Mouse (Mus musculus) kidney, postnatal 0 days (tissue): ENCODE data around the gene Efcc1. TPM values are rescaled to one million over a fixed set of nuclear protein-coding genes. Genes with fewer than 3 reads are reported as not detected.

Experiments
- ATAC-seq: fragments of 200-750 bp; cut with Nextera tagmentation; replicated peaks from 2 replicates; pipeline ENCODE4 v1.8.0; 2017; ENCODE audit warnings: low read depth, moderate number of reproducible peaks, moderate TSS enrichment, moderate library complexity; ENCODE audit not compliant: low FRiP score
- DNase-seq: peaks from one replicate; pipeline ENCODE4 v3.0.0-alpha.2; 2016; ENCODE audit warnings: low spot score
- H3K27ac ChIP-seq: fragments of 300-500 bp; sonication (generic); 2 replicates; pipeline ENCODE4 v1.5.1; 2014; ENCODE audit warnings: mild to moderate bottlenecking
- H3K27me3 ChIP-seq: fragments of 300-500 bp; sonication (generic); 2 replicates; pipeline ENCODE4 v1.6.1; 2014; ENCODE audit warnings: low read length, mixed read lengths; ENCODE audit not compliant: insufficient read depth
- H3K36me3 ChIP-seq: fragments of 300-500 bp; sonication (generic); 2 replicates; pipeline ENCODE4 v1.6.1; 2014; ENCODE audit warnings: low read length, mixed read lengths; ENCODE audit not compliant: insufficient read depth
- H3K4me1 ChIP-seq: fragments of 300-500 bp; sonication (generic); replicated peaks from 2 replicates; pipeline ENCODE4 v1.6.1; 2014; ENCODE audit warnings: antibody characterized with exemption, low read length, mixed read lengths; ENCODE audit not compliant: insufficient read depth
- H3K4me2 ChIP-seq: fragments of 300-500 bp; sonication (generic); 2 replicates; pipeline ENCODE4 v1.6.1; 2014; ENCODE audit warnings: mild to moderate bottlenecking, low read length, moderate library complexity, mixed read lengths
- H3K4me3 ChIP-seq: fragments of 300-500 bp; sonication (generic); replicated peaks from 2 replicates; pipeline ENCODE4 v1.5.1; 2014; ENCODE audit warnings: low read depth, low read length
- H3K9ac ChIP-seq: fragments of 300-500 bp; sonication (generic); 2 replicates; pipeline ENCODE4 v1.6.1; 2014; ENCODE audit warnings: low read depth, low read length
- H3K9me3 ChIP-seq: fragments of 300-500 bp; sonication (generic); replicated peaks from 2 replicates; pipeline ENCODE4 v1.6.1; 2016; ENCODE audit warnings: low read length, inconsistent platforms, mixed read lengths
- CTCF ChIP-seq: IDR thresholded peaks from 2 replicates; pipeline ENCODE4 v1.5.1; 2016; ENCODE audit warnings: antibody characterized with exemption, low read depth, mild to moderate bottlenecking, moderate library complexity
- WGBS: fragments of 180-500 bp; shearing (Covaris S2); extraction: QIAGEN DNeasy Blood & Tissue Kit; methylation state at CpG from one replicate; pipeline ENCODE4 v1.1.7; 2014; 5-methylcytosine and 5-hydroxymethylcytosine counted together
- polyA plus RNA-seq: library from polyadenylated mRNA; unstranded; fragments of >200 nt; fragmentation: Nextera tagmentation; extraction: Ambion mirVana; gene quantifications from 2 replicates; pipeline ENCODE4 v1.2.1, GENCODE M21; 2015

Efcc1 gene
- polyA plus RNA-seq, 1 experiment from 2014 or later, result 2.0 TPM

DNA sequence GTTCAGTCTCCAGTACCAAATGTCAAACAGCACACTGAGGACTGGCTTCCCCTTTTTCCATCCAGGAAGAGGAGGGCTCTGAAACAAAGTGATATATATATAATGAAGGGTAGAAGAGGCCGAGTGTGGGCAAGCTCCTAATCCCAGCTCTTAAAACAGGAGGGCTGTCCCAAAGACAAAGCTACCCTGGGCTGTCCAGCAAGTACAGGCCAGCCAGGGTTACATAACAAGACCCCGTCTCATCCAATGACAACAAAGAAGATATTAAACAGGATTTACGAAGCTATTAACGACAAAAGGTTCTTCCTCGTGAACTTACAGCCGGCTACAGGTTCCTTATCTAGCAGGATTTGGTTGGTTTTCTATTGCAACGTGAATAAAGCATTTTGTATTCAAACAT lies 74.2 kb downstream of the Efcc1 start:
- TF ChIP-seq CTCF, result no peak
- Histone ChIP-seq H3K4me2 (no peak overlapping the region), H3K4me3 (no peak overlapping the region), H3K4me1 (peaks cover 5% of the 10 kb centered on the region), H3K9me3 (no peaks in the 10 kb centered on the region), H3K27ac (no peak overlapping the region), H3K36me3 (0 out of 2 replicates have a peak, but pooled peaks cover 2% of the 10 kb centered on the region), H3K9ac (no peak overlapping the region), H3K27me3 (no peaks in the 10 kb centered on the region)
- ATAC-seq (no peak), DNase-seq (no peak)
- WGBS, result 57% methylated on average over 7 of the region's 7 CpGs

DNA sequence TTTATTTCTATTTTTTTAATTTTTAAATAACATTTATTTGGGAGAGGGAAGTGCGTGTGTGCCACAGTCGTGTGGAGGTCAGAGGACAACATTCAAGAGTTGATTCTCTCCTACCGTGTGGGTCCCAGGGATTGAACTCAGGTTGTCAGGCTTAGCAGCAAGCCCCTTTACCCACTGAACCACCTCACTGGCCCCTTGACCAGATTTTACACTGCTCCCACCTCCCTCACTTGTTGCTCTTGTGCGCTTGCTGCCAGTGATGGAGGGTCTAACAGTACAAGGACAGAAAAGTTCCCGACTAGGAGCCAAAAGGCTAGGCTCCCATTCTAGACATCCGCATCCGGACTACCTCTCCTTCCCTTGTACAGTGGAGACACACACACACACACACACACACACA lies 74.8 kb downstream of the Efcc1 start:
- Histone ChIP-seq H3K4me2 (no peak overlapping the region), H3K27me3 (no peaks in the 10 kb centered on the region), H3K9me3 (no peaks in the 10 kb centered on the region), H3K27ac (no peak overlapping the region), H3K4me3 (no peak overlapping the region), H3K4me1 (peaks cover 11% of the 10 kb centered on the region), H3K36me3 (0 out of 2 replicates have a peak, but pooled peaks cover 2% of the 10 kb centered on the region), H3K9ac (no peak overlapping the region)
- ATAC-seq (no peak), DNase-seq (no peak)
- no peak for TF ChIP-seq CTCF
- WGBS, result 89% methylated on average over 7 of the region's 7 CpGs

Other genes with a start within 250 kb of the Efcc1 start
- gene Arhgap25, start 197.6 kb upstream of the Efcc1 start, polyA plus RNA-seq, result 4.1 and 4.4 TPM in 2 replicates
- 2.5 TPM in 2 replicates for gene Prokr1, start 140.1 kb upstream of the Efcc1 start, polyA plus RNA-seq
- gene Aplf, start 58.7 kb upstream of the Efcc1 start, polyA plus RNA-seq, result 12.7 and 14.3 TPM in 2 replicates
- 0.42 and 0.66 TPM in 2 replicates for gene Gp9, start 47.2 kb downstream of the Efcc1 start, polyA plus RNA-seq
- gene Rab43, start 81.3 kb downstream of the Efcc1 start, polyA plus RNA-seq, result 16.4 and 17.1 TPM in 2 replicates
- gene Gm45140, start 104.9 kb downstream of the Efcc1 start, polyA plus RNA-seq, result 3.0 and 4.1 TPM in 2 replicates
- 46.6 and 48.5 TPM in 2 replicates for gene Isy1, start 107.9 kb downstream of the Efcc1 start, polyA plus RNA-seq
- gene Cnbp, start 120.2 kb downstream of the Efcc1 start, polyA plus RNA-seq, result 881 and 892 TPM in 2 replicates
- gene Copg1, start 156.9 kb downstream of the Efcc1 start, polyA plus RNA-seq, result 101 and 114 TPM in 2 replicates
- gene Hmces, start 183.1 kb downstream of the Efcc1 start, polyA plus RNA-seq, result 47.1 and 55.2 TPM in 2 replicates